Mouse (Mus musculus): ENCODE data around the gene B3gnt4. TPM values are rescaled to one million over a fixed set of nuclear protein-coding genes. Genes with fewer than 3 reads are reported as not detected.
"Not testable (repeated sequence)": the region's sequence is repeated elsewhere in the genome, so short reads cannot be mapped to it uniquely, and the experiment has no call there.

Gene B3gnt4
- polyA plus RNA-seq, 1 experiment: not detected

DNA sequence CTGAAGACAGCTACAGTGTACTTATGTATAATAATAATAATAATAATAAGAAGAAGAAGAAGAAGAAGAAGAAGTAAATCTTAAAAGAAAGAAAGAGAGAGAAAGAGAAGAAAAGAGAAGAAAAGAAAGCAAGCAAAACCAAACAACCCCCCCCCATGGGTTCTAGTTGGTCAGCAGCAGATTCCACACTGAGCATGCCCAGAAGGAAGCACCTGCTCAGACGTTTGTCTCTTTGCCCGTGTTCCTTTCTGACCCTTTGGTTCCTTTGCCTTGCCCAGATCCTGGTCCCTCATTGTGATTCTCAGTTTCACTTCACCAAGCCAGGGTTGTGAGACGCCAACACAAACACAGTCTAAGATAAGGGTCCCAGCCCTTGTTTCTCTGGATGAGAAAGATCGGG, 8.3 kb upstream of the B3gnt4 start:
- no peak overlapping the region for H3K4me3 ChIP-seq (ENCODE audit: insufficient read depth, low read length)
- H3K27ac ChIP-seq (ENCODE audit: insufficient read depth, low read depth, low read length): no peak overlapping the region
- H3K4me1 ChIP-seq (ENCODE audit: control insufficient read depth, insufficient read depth, low read length): no peaks in the 10 kb centered on the region; the same call in 1 of the 2 replicates
- TF ChIP-seq CTCF (IDR thresholded peaks at IDR 0.05; ENCODE audit: low read depth, low read length): no peak
- no peak for TF ChIP-seq POLR2A (IDR thresholded peaks at IDR 0.05; ENCODE audit: borderline replicate concordance, low read depth, low read length)

DNA sequence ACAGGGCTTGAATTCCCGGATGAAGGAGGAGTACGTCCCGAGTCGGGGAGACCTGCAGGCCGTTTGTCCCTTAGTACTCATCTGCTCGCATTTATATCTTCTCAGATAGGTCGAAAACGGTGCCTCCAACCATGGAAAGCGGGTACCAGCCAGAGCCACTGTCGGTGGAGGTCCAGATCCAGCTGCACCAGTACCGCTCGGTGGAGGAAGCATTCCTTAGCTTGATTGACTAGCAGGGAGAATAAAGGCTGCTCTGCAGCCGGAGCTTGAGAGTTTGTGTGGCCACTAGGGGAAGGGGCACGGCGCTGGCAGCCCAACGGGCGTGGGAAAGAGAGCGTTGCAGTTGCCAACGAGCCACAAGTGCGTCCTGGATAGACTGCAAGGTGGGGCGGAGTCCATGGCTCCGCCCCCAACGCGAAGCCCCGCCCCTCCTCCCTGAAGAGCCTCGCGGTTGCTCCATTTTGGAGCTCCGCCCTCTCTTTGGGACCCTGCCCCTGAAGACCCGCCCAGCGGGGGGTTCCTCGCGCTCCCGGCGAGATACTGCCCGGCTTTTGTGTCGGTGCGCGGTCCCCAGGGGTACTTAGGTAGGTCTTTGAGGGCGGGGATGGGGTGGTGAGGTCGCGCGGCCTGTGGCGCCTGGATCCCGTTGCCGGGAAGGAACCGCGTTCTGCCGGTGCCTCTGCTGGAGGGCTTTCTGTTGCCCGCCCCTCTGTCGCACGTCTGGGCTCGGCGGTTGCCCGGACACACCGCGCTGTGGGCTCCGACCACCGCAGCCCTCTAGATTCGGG, 2.1 kb upstream of the B3gnt4 start:
- H3K27ac ChIP-seq (ENCODE audit: insufficient read depth, low read depth, low read length): no peak overlapping the region
- TF ChIP-seq POLR2A (IDR thresholded peaks at IDR 0.05; ENCODE audit: borderline replicate concordance, low read depth, low read length) (no peak), CTCF (IDR thresholded peaks at IDR 0.05; ENCODE audit: low read depth, low read length) (no peak)
- peaks cover 3% of the 10 kb centered on the region; the same call in 1 of the 2 replicates for H3K4me1 ChIP-seq (ENCODE audit: control insufficient read depth, insufficient read depth, low read length)
- peak overlapping the region; percentile 58 for H3K4me3 ChIP-seq (ENCODE audit: insufficient read depth, low read length)

DNA sequence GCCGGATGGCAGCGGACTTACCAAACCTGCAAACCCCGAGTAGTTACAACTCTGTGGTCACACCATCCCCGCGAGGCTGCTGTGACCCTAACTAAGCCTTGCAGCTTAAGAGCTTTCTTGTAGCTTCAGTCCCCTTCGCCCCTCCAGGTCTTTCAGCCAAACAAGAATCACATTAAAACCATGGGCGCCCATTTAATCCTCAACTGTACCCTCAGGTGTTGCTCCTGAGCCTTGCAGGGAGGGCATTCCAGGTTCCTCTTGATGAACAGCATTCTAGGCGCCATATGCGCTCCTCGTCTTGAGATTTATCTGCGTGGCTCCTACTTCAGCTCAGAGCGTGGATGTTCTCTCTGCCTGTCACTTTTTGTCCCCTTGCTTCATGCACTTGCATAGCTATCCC, 1.3 kb upstream of the B3gnt4 start:
- TF ChIP-seq CTCF (IDR thresholded peaks at IDR 0.05; ENCODE audit: low read depth, low read length) (no peak), POLR2A (IDR thresholded peaks at IDR 0.05; ENCODE audit: borderline replicate concordance, low read depth, low read length) (no peak)
- Histone ChIP-seq H3K27ac (ENCODE audit: insufficient read depth, low read depth, low read length) (no peak overlapping the region), H3K4me3 (ENCODE audit: insufficient read depth, low read length) (peak overlapping the region; percentile 58; the same call in 1 of the 2 replicates), H3K4me1 (ENCODE audit: control insufficient read depth, insufficient read depth, low read length) (peaks cover 3% of the 10 kb centered on the region; the same call in 1 of the 2 replicates)

DNA sequence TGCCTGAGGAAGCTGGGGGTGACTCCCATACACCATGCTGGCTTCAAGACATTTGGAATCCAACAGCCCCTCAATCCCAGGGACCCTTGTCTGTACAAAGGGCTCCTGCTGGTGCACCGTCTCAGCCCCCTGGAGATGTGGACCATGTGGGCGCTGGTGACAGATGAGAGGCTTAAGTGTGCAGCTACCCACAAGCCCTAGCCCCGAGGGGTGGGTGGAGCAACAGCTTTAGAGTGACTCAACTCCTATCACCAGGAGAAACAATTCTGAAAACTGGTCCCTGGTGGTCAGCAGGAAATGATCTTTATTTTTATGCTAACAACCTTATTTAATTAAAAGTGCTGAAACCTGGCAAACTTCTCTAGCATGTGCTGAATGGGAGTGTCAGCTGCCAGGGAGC, 1.2 kb downstream of the B3gnt4 start:
- not testable (repeated sequence) for H3K27ac ChIP-seq (ENCODE audit: insufficient read depth, low read depth, low read length); H3K4me1 ChIP-seq (ENCODE audit: control insufficient read depth, insufficient read depth, low read length); H3K4me3 ChIP-seq (ENCODE audit: insufficient read depth, low read length)

DNA sequence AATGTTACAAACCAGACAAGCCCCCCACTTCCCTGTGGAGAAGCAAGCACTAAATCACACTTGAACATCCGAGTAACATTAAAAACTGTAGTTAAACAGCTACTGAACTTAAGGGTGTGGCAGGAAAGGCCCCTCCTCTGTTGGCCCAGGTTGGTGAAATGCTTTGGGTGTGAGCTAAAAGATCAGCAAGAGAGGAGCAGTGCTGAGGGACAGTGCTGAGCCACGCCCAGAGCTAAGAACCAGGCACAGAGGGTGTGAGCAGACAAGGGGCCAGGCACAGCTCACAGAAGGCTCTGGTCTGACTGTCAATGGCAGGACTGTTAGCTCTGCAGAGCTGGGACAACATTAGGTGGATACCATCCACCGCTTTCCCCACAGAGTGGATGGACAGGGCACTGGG, 1.8 kb downstream of the B3gnt4 start:
- H3K4me1 ChIP-seq (ENCODE audit: control insufficient read depth, insufficient read depth, low read length): peaks cover 5% of the 10 kb centered on the region
- no peak overlapping the region for H3K4me3 ChIP-seq (ENCODE audit: insufficient read depth, low read length)
- H3K27ac ChIP-seq (ENCODE audit: insufficient read depth, low read depth, low read length): no peak overlapping the region
- TF ChIP-seq POLR2A (IDR thresholded peaks at IDR 0.05; ENCODE audit: borderline replicate concordance, low read depth, low read length) (no peak), CTCF (IDR thresholded peaks at IDR 0.05; ENCODE audit: low read depth, low read length) (no peak)

DNA sequence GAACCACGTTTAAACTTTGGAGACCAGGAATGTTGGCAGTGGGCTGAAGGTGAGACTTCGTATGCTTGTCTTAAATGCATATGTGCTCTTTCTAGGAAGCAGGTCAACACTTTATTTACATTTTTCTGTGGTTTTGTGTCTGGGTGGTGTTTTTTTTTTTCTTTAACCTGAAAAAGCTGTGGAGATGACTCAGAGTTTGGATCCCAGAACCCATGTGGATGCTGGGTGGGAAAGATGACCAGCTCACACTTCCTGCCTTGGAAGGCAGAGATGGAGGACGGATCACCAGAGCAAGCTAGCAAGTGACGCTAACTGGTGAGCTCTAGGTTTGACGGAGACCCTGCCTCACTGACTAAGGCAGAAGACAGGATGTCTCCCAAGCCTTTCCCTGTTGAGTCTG, 4.6 kb downstream of the B3gnt4 start:
- H3K4me3 ChIP-seq (ENCODE audit: insufficient read depth, low read length): no peak overlapping the region
- no peak overlapping the region for H3K27ac ChIP-seq (ENCODE audit: insufficient read depth, low read depth, low read length)
- TF ChIP-seq POLR2A (IDR thresholded peaks at IDR 0.05; ENCODE audit: borderline replicate concordance, low read depth, low read length) (no peak), CTCF (IDR thresholded peaks at IDR 0.05; ENCODE audit: low read depth, low read length) (no peak)
- peaks cover 2% of the 10 kb centered on the region; the same call in 1 of the 2 replicates for H3K4me1 ChIP-seq (ENCODE audit: control insufficient read depth, insufficient read depth, low read length)

DNA sequence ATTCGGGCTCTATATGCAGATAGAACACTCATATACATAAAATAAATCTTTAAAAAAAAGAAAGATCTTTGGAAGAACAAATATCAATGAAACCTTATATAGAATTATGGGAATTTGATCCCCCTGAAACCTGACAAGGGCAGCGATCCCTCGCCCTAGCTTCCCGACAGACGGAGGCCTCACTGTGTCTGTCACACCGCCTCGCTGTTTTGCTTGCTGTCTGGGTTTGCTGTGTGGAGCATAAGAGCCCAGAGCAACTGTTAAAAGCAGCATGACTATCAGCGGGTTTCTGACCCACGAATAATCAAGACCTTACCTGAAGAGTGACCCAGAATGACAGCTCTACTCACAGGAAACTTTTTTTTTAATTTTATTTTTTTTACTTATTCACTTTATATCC, 10.4 kb downstream of the B3gnt4 start:
- no peak overlapping the region for H3K27ac ChIP-seq (ENCODE audit: insufficient read depth, low read depth, low read length)
- no peak overlapping the region for H3K4me3 ChIP-seq (ENCODE audit: insufficient read depth, low read length)
- H3K4me1 ChIP-seq (ENCODE audit: control insufficient read depth, insufficient read depth, low read length): peaks cover 10% of the 10 kb centered on the region
- TF ChIP-seq CTCF (IDR thresholded peaks at IDR 0.05; ENCODE audit: low read depth, low read length) (no peak), POLR2A (IDR thresholded peaks at IDR 0.05; ENCODE audit: borderline replicate concordance, low read depth, low read length) (no peak)

DNA sequence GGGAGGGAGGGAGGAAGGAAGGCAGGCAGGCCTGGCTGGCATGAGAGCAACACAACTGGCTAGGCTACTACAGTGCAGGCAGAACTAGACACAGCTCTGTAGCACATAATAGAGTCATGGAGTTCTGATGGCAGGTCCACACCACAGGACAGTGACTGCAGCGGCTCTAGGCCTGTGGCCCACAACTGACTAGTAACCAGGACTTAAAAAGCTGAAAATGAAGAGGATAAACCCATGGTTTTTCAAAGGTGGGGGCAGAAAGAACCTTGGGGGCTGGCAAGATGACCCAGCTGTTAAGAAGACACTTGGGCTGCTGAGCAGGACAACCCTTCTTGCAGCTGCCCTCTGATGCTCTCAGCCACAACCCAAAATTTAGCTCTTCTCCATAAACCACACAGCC, 11.4 kb downstream of the B3gnt4 start:
- Histone ChIP-seq H3K27ac (ENCODE audit: insufficient read depth, low read depth, low read length) (no peak overlapping the region), H3K4me1 (ENCODE audit: control insufficient read depth, insufficient read depth, low read length) (peaks cover 10% of the 10 kb centered on the region), H3K4me3 (ENCODE audit: insufficient read depth, low read length) (no peak overlapping the region)
- no peak for TF ChIP-seq CTCF (IDR thresholded peaks at IDR 0.05; ENCODE audit: low read depth, low read length)
- TF ChIP-seq POLR2A (IDR thresholded peaks at IDR 0.05; ENCODE audit: borderline replicate concordance, low read depth, low read length): no peak

DNA sequence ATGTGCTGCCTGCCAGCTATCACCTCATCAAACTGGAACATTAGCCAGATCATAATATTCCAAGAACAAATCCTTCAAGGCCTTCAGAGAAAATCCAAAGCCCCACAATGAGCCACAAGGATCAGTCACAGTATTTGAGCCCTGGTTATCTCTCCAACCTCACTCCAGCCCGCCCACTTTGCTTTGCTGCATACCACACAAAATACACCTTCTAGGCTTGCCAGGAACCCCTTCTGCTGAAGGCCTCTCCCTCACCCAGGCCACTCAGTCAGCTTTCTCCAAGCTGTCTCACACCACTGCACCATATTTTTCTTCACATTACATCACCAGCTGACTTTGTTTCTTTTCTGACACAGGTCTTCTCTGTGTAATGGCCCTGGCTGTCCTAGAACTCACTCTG, 11.9 kb downstream of the B3gnt4 start:
- TF ChIP-seq POLR2A (IDR thresholded peaks at IDR 0.05; ENCODE audit: borderline replicate concordance, low read depth, low read length): no peak
- TF ChIP-seq CTCF (IDR thresholded peaks at IDR 0.05; ENCODE audit: low read depth, low read length): no peak
- Histone ChIP-seq H3K4me3 (ENCODE audit: insufficient read depth, low read length) (no peak overlapping the region), H3K4me1 (ENCODE audit: control insufficient read depth, insufficient read depth, low read length) (peaks cover 8% of the 10 kb centered on the region)

DNA sequence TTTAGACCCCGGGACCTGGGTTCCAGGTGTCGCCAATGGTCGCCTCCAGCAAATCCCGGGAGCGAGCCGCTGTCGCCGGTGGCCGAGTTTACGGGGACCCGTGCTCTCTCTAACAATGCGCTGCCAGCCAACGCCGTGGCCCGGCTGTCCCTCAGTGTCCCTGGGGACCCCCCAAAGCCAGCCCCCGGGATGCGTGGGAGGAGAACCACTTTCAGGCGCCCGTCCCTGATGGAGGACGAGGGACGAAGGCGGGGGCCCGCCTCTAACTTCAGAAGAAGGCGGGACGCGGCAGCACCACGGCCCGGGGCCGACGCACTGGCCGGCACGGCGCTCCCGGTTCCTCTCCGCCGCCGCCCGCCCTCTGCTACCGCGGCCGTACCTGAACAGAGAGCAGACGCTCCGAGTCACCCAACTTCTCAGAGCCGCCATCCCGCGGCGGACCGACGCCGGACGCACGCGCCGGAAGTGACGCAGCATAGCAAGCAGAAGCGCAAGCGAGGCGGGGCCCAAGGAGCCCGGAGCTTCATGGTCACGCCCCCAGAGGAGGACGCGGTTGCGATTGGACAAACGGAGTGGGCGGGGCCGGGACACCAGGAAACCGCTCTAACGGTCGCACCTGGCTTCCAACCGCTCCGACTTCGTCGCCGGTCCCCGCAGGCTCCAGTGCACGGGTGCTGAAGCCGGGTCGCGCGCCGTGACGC, 13.6 kb downstream of the B3gnt4 start, which contains the start of gene Diablo:
Gene Diablo (minus strand): TSS at position 485 of the 701 bp plus-strand sequence.
- peak within 1 kb of the TSS; percentile 84 for H3K4me3 ChIP-seq (ENCODE audit: insufficient read depth, low read length)
- H3K4me1 ChIP-seq (ENCODE audit: control insufficient read depth, insufficient read depth, low read length): peaks cover 8% of the 10 kb centered on the region
- 0 out of 2 replicates have a peak within 1 kb of the TSS, but pooled peaks have one; percentile 0 for H3K27ac ChIP-seq (ENCODE audit: insufficient read depth, low read depth, low read length)
- 0 out of 2 replicates have a peak, but pooled peaks have one; percentile 12 for TF ChIP-seq POLR2A (IDR thresholded peaks at IDR 0.05; ENCODE audit: borderline replicate concordance, low read depth, low read length)
- TF ChIP-seq CTCF (IDR thresholded peaks at IDR 0.05; ENCODE audit: low read depth, low read length): no peak

More for the DNA sequence above, 11.9 kb downstream of the B3gnt4 start:
- no peak overlapping the region for H3K27ac ChIP-seq (ENCODE audit: insufficient read depth, low read depth, low read length)
